Mouse (Mus musculus): ENCODE data around the gene Hmcn1. TPM values are rescaled to one million over a fixed set of nuclear protein-coding genes. Genes with fewer than 3 reads are reported as not detected.

Hmcn1 gene
- total and polyA plus RNA-seq, 2 experiments from 2014 or later: 1.2 to 4.1 TPM

GRCm38 (mm10) chr1:151035766-151036165 lies 42.5 kb upstream of the Hmcn1 start:
- no peaks in the 10 kb centered on the region for H3K9me3 ChIP-seq (ENCODE audit: low read length)
- H3K9ac ChIP-seq: no peak overlapping the region
- no peak for DNase-seq
- 64% methylated on average over 3 of the region's 3 CpGs for WGBS
- H3K27ac ChIP-seq (ENCODE audit: low read depth, low read length): no peak overlapping the region
- no peak for ATAC-seq
- no peak overlapping the region for H3K4me3 ChIP-seq (ENCODE audit: low read depth, low read length)
- no peak for TF ChIP-seq CTCF (IDR thresholded peaks at IDR 0.05; ENCODE audit: low read depth)
- H3K27me3 ChIP-seq (ENCODE audit: insufficient read depth, low read length): no peaks in the 10 kb centered on the region
- no peaks in the 10 kb centered on the region for H3K36me3 ChIP-seq (ENCODE audit: insufficient read depth)
- no peak overlapping the region for H3K4me2 ChIP-seq (ENCODE audit: low read depth)
- no peaks in the 10 kb centered on the region for H3K4me1 ChIP-seq (ENCODE audit: insufficient read depth)

- no peaks in the 10 kb centered on the region for H3K9me3 ChIP-seq (ENCODE audit: low read length)
- no peaks in the 10 kb centered on the region for H3K36me3 ChIP-seq (ENCODE audit: insufficient read depth)
- ATAC-seq (peak; percentile 51; the same call in 1 of the 2 replicates), DNase-seq (peak; percentile 84)
- no peak overlapping the region for H3K4me2 ChIP-seq (ENCODE audit: low read depth)
- H3K27me3 ChIP-seq (ENCODE audit: insufficient read depth, low read length): no peaks in the 10 kb centered on the region
- H3K9ac ChIP-seq: no peak overlapping the region
- no peaks in the 10 kb centered on the region for H3K4me1 ChIP-seq (ENCODE audit: insufficient read depth)
- WGBS: 3% methylated on average over 5 of the region's 5 CpGs
- H3K27ac ChIP-seq (ENCODE audit: low read depth, low read length): no peak overlapping the region
- peak; percentile 82 for TF ChIP-seq CTCF (IDR thresholded peaks at IDR 0.05; ENCODE audit: low read depth)
- no peak overlapping the region for H3K4me3 ChIP-seq (ENCODE audit: low read depth, low read length)
Measured at GRCm38 (mm10) chr1:151034993-151035592, 41.9 kb upstream of the Hmcn1 start.

- ATAC-seq (no peak), DNase-seq (no peak)
- no peak for TF ChIP-seq CTCF (IDR thresholded peaks at IDR 0.05; ENCODE audit: low read depth)
Measured at GRCm38 (mm10) chr1:151033291-151033690, 40.1 kb upstream of the Hmcn1 start.

GRCm38 (mm10) chr1:151031581-151031980 lies 38.3 kb upstream of the Hmcn1 start:
- H3K4me2 ChIP-seq (ENCODE audit: low read depth): no peak overlapping the region
- H3K9ac ChIP-seq: no peak overlapping the region
- H3K4me1 ChIP-seq (ENCODE audit: insufficient read depth): no peaks in the 10 kb centered on the region
- 86% methylated on average over 10 of the region's 10 CpGs for WGBS
- H3K9me3 ChIP-seq (ENCODE audit: low read length): no peaks in the 10 kb centered on the region
- H3K27me3 ChIP-seq (ENCODE audit: insufficient read depth, low read length): no peaks in the 10 kb centered on the region
- ATAC-seq (no peak), DNase-seq (no peak)
- no peak for TF ChIP-seq CTCF (IDR thresholded peaks at IDR 0.05; ENCODE audit: low read depth)
- H3K27ac ChIP-seq (ENCODE audit: low read depth, low read length): no peak overlapping the region
- H3K36me3 ChIP-seq (ENCODE audit: insufficient read depth): no peaks in the 10 kb centered on the region
- no peak overlapping the region for H3K4me3 ChIP-seq (ENCODE audit: low read depth, low read length)

More at GRCm38 (mm10) chr1:151033291-151033690, 40.1 kb upstream of the Hmcn1 start:
- no peak overlapping the region for H3K9ac ChIP-seq
- H3K36me3 ChIP-seq (ENCODE audit: insufficient read depth): no peaks in the 10 kb centered on the region
- no peaks in the 10 kb centered on the region for H3K27me3 ChIP-seq (ENCODE audit: insufficient read depth, low read length)
- no peaks in the 10 kb centered on the region for H3K4me1 ChIP-seq (ENCODE audit: insufficient read depth)
- no peaks in the 10 kb centered on the region for H3K9me3 ChIP-seq (ENCODE audit: low read length)
- H3K4me2 ChIP-seq (ENCODE audit: low read depth): no peak overlapping the region
- H3K4me3 ChIP-seq (ENCODE audit: low read depth, low read length): no peak overlapping the region
- no peak overlapping the region for H3K27ac ChIP-seq (ENCODE audit: low read depth, low read length)

GRCm38 (mm10) chr1:151031086-151031485 lies 37.9 kb upstream of the Hmcn1 start:
- no peak overlapping the region for H3K27ac ChIP-seq (ENCODE audit: low read depth, low read length)
- WGBS: 81% methylated on average over 8 of the region's 8 CpGs
- H3K4me2 ChIP-seq (ENCODE audit: low read depth): no peak overlapping the region
- H3K9ac ChIP-seq: no peak overlapping the region
- H3K36me3 ChIP-seq (ENCODE audit: insufficient read depth): no peaks in the 10 kb centered on the region
- DNase-seq (no peak), ATAC-seq (no peak)
- H3K27me3 ChIP-seq (ENCODE audit: insufficient read depth, low read length): no peaks in the 10 kb centered on the region
- no peak for TF ChIP-seq CTCF (IDR thresholded peaks at IDR 0.05; ENCODE audit: low read depth)
- no peaks in the 10 kb centered on the region for H3K9me3 ChIP-seq (ENCODE audit: low read length)
- no peak overlapping the region for H3K4me3 ChIP-seq (ENCODE audit: low read depth, low read length)
- H3K4me1 ChIP-seq (ENCODE audit: insufficient read depth): no peaks in the 10 kb centered on the region

- ATAC-seq: no peak
- Histone ChIP-seq H3K36me3 (ENCODE audit: insufficient read depth) (no peaks in the 10 kb centered on the region), H3K4me1 (ENCODE audit: insufficient read depth) (no peaks in the 10 kb centered on the region), H3K27me3 (ENCODE audit: insufficient read depth, low read length) (no peaks in the 10 kb centered on the region), H3K4me2 (ENCODE audit: low read depth) (no peak overlapping the region), H3K4me3 (ENCODE audit: low read depth, low read length) (no peak overlapping the region), H3K9ac (no peak overlapping the region), H3K27ac (ENCODE audit: low read depth, low read length) (no peak overlapping the region), H3K9me3 (ENCODE audit: low read length) (no peaks in the 10 kb centered on the region)
- TF ChIP-seq CTCF (IDR thresholded peaks at IDR 0.05; ENCODE audit: low read depth): no peak
- 89% methylated on average over 19 of the region's 19 CpGs for WGBS
- no peak for DNase-seq
Measured at GRCm38 (mm10) chr1:151025049-151025773, 32.0 kb upstream of the Hmcn1 start.

- DNase-seq (no peak), ATAC-seq (no peak)
- H3K9ac ChIP-seq: no peak overlapping the region
Measured at GRCm38 (mm10) chr1:151019273-151019890, 26.1 kb upstream of the Hmcn1 start.

More at GRCm38 (mm10) chr1:151019273-151019890, 26.1 kb upstream of the Hmcn1 start:
- Histone ChIP-seq H3K4me1 (ENCODE audit: insufficient read depth) (no peaks in the 10 kb centered on the region), H3K27ac (ENCODE audit: low read depth, low read length) (no peak overlapping the region), H3K9me3 (ENCODE audit: low read length) (no peaks in the 10 kb centered on the region), H3K36me3 (ENCODE audit: insufficient read depth) (no peaks in the 10 kb centered on the region), H3K4me2 (ENCODE audit: low read depth) (no peak overlapping the region), H3K27me3 (ENCODE audit: insufficient read depth, low read length) (no peaks in the 10 kb centered on the region), H3K4me3 (ENCODE audit: low read depth, low read length) (no peak overlapping the region)
- WGBS: 46% methylated on average over 2 of the region's 2 CpGs
- TF ChIP-seq CTCF (IDR thresholded peaks at IDR 0.05; ENCODE audit: low read depth): no peak

Measured in forebrain, postnatal 0 days (tissue).